Mouse (Mus musculus): Measurements from ENCODE around the gene Tmem192.
"Not testable (repeated sequence)": the region's sequence is repeated elsewhere in the genome, so short reads cannot be mapped to it uniquely, and the experiment has no call there.

Gene Tmem192

DNA sequence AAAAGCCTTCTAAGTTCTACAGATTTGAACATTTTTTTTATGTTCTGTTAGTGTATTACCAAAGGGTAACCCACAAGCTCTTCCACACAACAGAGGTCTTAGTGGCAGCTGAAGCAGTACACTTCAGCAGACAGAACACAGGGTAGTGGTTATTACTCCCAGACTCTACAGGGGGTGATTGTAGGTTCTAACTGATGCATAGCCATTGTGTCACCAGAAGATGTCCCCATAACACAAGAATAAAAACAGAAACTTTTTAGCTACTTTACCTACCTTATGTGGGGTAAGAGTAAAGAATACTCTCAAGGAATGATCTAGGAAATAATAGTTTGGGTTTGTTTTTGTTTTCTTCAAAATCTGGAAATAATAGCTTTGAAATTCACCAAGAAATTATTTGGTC, 15.9 kb downstream of the Tmem192 start:
- no peak for DNase-seq (ENCODE audit: low spot score in 2 of 2)

DNA sequence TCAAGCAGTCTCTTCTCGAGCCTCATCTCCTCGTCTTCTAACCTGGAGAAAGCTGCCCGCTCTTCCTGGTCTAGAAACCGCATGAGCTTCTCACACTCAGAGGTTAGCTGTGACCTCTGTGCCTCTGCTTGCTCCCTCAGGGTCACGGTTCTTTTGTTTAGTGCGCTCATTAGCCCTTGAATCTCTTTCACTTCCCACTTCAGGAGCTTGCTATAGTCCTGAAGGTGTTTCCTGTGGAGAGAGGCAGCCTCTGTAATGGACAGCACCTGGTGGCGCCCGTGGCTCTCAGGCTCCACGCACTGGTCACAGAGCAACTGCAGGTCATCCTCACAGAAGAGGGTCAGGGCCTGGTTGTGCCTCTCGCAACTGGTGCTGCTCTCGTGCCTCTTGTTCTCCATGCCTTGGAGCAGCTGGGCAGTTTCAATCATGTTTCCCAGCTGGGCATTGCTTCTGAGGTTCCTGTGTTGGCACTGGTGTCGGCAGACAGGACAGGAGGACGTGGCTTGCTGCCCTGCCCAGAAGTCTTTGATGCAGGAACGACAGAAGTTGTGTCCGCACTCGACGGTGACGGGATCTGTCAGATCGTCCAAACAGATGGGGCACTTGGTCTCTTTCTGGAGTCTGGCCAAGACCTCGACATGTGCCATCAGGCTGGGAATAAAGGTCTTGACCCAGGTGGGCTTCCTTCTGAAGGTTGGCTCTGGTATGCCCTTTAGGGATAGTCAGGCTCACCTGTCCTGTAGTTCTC, 36.3 kb downstream of the Tmem192 start:
- DNase-seq (ENCODE audit: low spot score in 2 of 2) = no peak

DNA sequence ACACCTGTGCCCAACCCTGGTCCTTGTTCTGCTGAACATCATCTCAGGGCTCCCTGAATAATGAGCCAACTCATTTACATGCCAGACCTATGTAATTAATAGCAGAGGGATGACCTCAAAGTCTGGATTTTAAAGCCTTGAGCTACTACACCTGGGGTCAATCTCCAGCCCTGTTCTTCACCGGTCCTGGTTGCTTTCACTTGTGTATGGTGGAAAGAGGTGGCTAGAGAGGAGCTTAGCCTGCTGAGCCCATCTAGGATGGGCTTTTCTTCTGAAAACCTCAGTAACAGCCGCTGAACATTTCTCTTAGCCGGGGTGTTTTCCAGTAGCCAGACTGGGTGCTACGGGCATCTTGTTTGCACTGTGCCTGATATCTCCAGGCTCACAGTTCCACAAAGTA, 40.7 kb downstream of the Tmem192 start, which contains the start of gene Trim75:
Trim75 (minus strand) TSS at position 101 of the 400 bp plus-strand sequence.
- no peak for DNase-seq (ENCODE audit: low spot score in 2 of 2)

DNA sequence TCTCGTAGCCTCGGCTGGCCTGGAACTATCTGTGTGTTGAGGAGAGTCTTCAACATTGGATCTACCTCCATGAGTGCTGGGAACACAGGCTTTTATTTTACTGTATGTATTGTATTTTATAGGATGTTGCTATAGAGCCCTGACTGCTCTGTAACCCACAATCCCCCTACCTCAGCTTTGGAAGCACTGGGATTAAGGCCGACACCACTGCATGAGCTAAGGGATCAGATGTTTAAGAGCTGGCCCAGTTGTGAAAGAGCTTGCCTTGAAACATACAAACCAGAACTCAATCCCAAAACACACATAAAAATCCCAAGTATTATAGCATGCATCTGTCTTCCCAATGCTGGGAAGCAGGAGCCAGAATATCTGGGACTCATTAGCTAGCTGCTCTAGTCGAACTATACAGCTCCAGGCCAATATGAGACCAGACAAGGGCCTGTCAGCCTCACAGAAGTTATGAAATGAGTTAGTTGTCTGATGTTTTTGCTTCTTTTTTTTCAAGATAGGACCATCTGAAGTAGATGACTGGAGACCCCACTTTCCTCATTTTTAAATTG, 51.9 kb downstream of the Tmem192 start:
- DNase-seq (ENCODE audit: low spot score in 2 of 2) = no peak

DNA sequence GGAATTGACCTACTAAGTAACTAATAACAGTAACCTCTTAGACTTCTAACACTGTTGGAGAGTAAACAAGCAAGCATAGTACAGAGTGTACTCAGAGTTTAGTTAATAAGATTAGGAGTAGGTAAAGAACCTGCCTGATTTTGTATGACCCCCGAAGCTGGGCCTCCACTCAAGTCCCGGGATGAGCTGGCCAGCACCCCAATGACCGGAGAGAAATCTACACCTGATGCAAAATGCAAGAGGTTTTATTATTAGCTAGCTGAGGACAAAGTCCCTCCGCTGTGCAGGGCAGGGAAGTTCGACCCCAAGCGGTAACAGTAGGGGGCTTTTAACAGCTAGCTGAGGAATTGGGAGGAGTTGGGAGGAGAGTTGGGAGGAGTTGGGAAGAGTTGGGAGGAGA, 60.6 kb downstream of the Tmem192 start:
- not testable (repeated sequence) for DNase-seq (ENCODE audit: low spot score in 2 of 2)

DNA sequence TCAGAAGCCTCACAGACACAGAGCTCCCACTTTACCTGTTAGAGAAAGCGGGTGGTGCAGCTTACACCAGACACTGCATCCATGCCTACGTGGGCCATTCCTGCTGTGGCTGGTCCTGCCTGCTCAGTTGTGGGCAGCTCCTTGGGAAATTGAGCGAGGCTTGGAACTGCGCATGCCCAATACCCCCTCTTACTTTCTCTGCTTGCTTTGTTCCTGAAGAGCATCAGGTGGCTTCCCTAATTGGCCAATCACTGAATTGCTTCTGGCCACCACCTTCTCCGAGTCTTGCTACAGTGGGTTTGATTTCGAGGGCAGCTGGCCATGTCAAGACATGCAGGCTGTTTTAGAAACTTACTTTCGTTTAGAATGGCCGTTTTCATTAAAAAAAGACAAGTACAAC, 71.4 kb downstream of the Tmem192 start, which contains the start of the genes Trim61 and Trim60:
Trim61 (minus strand) TSS at position 101 of the 400 bp plus-strand sequence.
Trim60 (minus strand) TSS at position 162 of the 400 bp plus-strand sequence.
- no peak for DNase-seq (ENCODE audit: low spot score in 2 of 2)

Measured in urinary bladder, postnatal 36 days (tissue).